Mouse (Mus musculus) embryonic facial prominence, embryonic 11.5 days (tissue): ENCODE measurements around the gene Zdhhc19. TPM values are rescaled to one million over a fixed set of nuclear protein-coding genes. Genes with fewer than 3 reads are reported as not detected.

Experiments used
- ATAC-seq: fragments of 200-750 bp; cut with Nextera tagmentation; replicated peaks from 2 replicates; pipeline ENCODE4 v1.8.0; 2017; ENCODE audit warnings: low read depth; ENCODE audit not compliant: insufficient number of reproducible peaks, low FRiP score, low TSS enrichment
- DNase-seq: peaks from one replicate; pipeline ENCODE4 v3.0.0-alpha.2; 2015; ENCODE audit warnings: low spot score
- H3K27ac ChIP-seq: fragments of 300-500 bp; sonication (generic); replicated peaks from 2 replicates; pipeline ENCODE4 v1.5.1; 2014; ENCODE audit warnings: mild to moderate bottlenecking, low read depth, low read length, control low read depth
- H3K27me3 ChIP-seq: fragments of 300-500 bp; sonication (generic); 2 replicates; pipeline ENCODE4 v1.6.1; 2014; ENCODE audit warnings: mild to moderate bottlenecking, low read length, moderate library complexity, mixed read lengths; ENCODE audit not compliant: control insufficient read depth, insufficient read depth
- H3K36me3 ChIP-seq: fragments of 300-500 bp; sonication (generic); replicated peaks from 2 replicates; pipeline ENCODE4 v1.6.1; 2014; ENCODE audit warnings: low read depth, mild to moderate bottlenecking, low read length, moderate library complexity, mixed read lengths; ENCODE audit not compliant: control insufficient read depth, insufficient read depth
- H3K4me1 ChIP-seq: fragments of 300-500 bp; sonication (generic); 2 replicates; pipeline ENCODE4 v1.6.1; 2014; ENCODE audit warnings: low read length, mixed read lengths; ENCODE audit not compliant: control insufficient read depth, insufficient read depth
- H3K4me2 ChIP-seq: fragments of 300-500 bp; sonication (generic); 2 replicates; pipeline ENCODE4 v1.6.1; 2014; ENCODE audit warnings: low read depth, mild to moderate bottlenecking, control low read depth, low read length, moderate library complexity
- H3K4me3 ChIP-seq: fragments of 300-500 bp; sonication (generic); 2 replicates; pipeline ENCODE4 v1.5.1; 2014; ENCODE audit warnings: low read depth, low read length, control low read depth
- H3K9ac ChIP-seq: fragments of 300-500 bp; sonication (generic); replicated peaks from 2 replicates; pipeline ENCODE4 v1.6.1; 2014; ENCODE audit warnings: mild to moderate bottlenecking, control low read depth, low read length
- H3K9me3 ChIP-seq: fragments of 300-500 bp; sonication (generic); replicated peaks from 2 replicates; pipeline ENCODE4 v1.6.1; 2016; ENCODE audit warnings: mild to moderate bottlenecking, low read length, inconsistent platforms, mixed read lengths; ENCODE audit not compliant: control insufficient read depth
- WGBS: fragments of 180-500 bp; shearing (Covaris S2); extraction: QIAGEN DNeasy Blood & Tissue Kit; methylation state at CpG from one replicate; pipeline ENCODE4 v1.1.7; 2014; 5-methylcytosine and 5-hydroxymethylcytosine counted together
- polyA plus RNA-seq: library from polyadenylated mRNA; unstranded; fragments of >200 nt; fragmentation: Nextera tagmentation; extraction: Ambion mirVana; gene quantifications from 2 replicates; pipeline ENCODE4 v1.2.1, GENCODE M21; 2014

Gene Zdhhc19
- polyA plus RNA-seq, 1 experiment from 2014 or later, result not detected

DNA sequence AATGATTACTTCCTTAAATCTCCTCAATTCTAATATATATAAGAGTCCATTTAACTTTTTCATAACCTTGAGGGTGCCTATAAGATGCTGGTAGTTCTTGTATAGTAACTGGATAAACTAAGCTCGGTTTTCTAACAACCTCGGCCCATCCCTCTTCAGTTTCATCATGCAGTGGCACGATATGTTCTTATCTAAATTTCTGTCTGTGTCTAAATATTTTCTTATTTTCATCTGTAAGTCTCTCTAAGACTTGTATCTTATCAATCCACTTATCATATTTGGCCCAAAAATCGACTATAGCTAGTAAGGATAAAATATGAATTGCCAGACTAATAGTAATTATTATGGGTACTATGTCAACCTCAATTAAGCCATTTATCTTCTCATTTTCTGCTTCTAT is 90.4 kb downstream of the Zdhhc19 start:
- Histone ChIP-seq H3K9ac (no peak overlapping the region), H3K4me2 (no peak overlapping the region), H3K27me3 (no peaks in the 10 kb centered on the region), H3K9me3 (no peaks in the 10 kb centered on the region), H3K4me1 (no peaks in the 10 kb centered on the region), H3K27ac (no peak overlapping the region), H3K4me3 (no peak overlapping the region), H3K36me3 (no peaks in the 10 kb centered on the region)
- no peak for DNase-seq
- ATAC-seq, result no peak
- 90% methylated on average over 4 of the region's 4 CpGs for WGBS

- no peak for DNase-seq
- H3K27me3 ChIP-seq, result no peaks in the 10 kb centered on the region
- 85% methylated on average over 3 of the region's 3 CpGs for WGBS
Measured at GRCm38 (mm10) chr16:32588568-32588967, 92.5 kb downstream of the Zdhhc19 start.

DNA sequence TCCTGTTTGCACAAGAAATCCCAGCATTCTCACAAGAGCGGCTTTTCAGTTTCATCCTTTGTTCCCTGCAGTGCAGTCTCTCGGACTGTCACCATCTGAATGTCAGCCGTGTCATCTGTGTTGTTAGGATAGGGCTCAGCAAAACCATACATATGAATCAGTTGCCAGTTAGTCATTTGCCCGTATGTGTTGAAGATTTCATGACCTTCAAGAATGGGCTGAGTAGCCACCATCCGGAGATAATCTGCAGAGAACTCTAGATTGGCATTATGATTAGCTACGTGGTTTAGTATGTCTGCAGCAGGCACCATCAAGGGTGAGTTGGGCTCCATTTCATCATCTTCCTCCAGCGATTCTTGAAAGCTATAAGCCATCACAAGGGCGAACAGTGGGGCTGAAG is 95.5 kb downstream of the Zdhhc19 start:
- ATAC-seq (no peak), DNase-seq (no peak)
- H3K4me1 ChIP-seq, result no peaks in the 10 kb centered on the region
- H3K9me3 ChIP-seq, result no peaks in the 10 kb centered on the region
- H3K9ac ChIP-seq, result no peak overlapping the region
- WGBS, result 88% methylated on average over 8 of the region's 8 CpGs
- no peak overlapping the region for H3K4me2 ChIP-seq
- H3K4me3 ChIP-seq, result no peak overlapping the region
- H3K27ac ChIP-seq, result no peak overlapping the region
- no peaks in the 10 kb centered on the region for H3K27me3 ChIP-seq
- H3K36me3 ChIP-seq, result no peaks in the 10 kb centered on the region

More at GRCm38 (mm10) chr16:32588568-32588967, 92.5 kb downstream of the Zdhhc19 start:
- ATAC-seq, result no peak
- H3K9ac ChIP-seq, result no peak overlapping the region
- H3K36me3 ChIP-seq, result no peaks in the 10 kb centered on the region
- no peak overlapping the region for H3K27ac ChIP-seq
- H3K4me2 ChIP-seq, result no peak overlapping the region
- H3K4me1 ChIP-seq, result no peaks in the 10 kb centered on the region
- H3K4me3 ChIP-seq, result no peak overlapping the region
- H3K9me3 ChIP-seq, result no peaks in the 10 kb centered on the region

DNA sequence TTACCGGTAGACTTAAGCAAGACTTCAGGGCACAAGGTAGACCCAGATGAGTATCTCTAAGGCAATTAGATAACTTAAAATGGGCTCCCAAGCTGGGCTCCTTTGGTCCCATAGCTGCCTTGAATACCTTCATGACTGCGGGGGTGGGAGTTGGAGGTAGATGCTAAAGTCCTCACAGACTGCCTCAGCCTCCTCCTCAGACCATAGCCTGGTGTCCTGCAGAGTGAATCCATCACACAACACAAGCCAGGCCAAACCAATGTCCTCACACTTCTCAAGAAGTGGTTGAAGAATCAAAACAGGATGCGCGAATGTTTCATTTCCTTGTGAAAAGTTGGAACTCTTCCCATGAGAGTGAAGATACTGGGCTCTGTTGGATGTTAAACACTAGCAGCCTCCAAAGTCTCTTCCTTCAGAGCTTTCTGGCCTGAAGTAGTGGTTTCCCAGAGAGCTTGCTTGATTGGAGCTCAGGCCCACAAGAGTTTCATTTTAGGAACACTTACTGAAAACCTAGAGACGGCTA is 97.3 kb downstream of the Zdhhc19 start:
- DNase-seq (no peak), ATAC-seq (no peak)
- H3K27me3 ChIP-seq, result no peaks in the 10 kb centered on the region
- no peak overlapping the region for H3K4me3 ChIP-seq
- H3K4me2 ChIP-seq, result no peak overlapping the region
- no peaks in the 10 kb centered on the region for H3K9me3 ChIP-seq
- H3K36me3 ChIP-seq, result no peaks in the 10 kb centered on the region
- no peaks in the 10 kb centered on the region for H3K4me1 ChIP-seq
- WGBS, result 88% methylated on average over 5 of the region's 5 CpGs
- no peak overlapping the region for H3K9ac ChIP-seq
- H3K27ac ChIP-seq, result no peak overlapping the region

GRCm38 (mm10) chr16:32593916-32594315 is 97.9 kb downstream of the Zdhhc19 start:
- Histone ChIP-seq H3K4me1 (no peaks in the 10 kb centered on the region), H3K27me3 (no peaks in the 10 kb centered on the region), H3K36me3 (no peaks in the 10 kb centered on the region), H3K9me3 (no peaks in the 10 kb centered on the region), H3K27ac (no peak overlapping the region), H3K9ac (no peak overlapping the region), H3K4me3 (no peak overlapping the region), H3K4me2 (no peak overlapping the region)
- ATAC-seq, result no peak
- no peak for DNase-seq
- 78% methylated on average over 5 of the region's 5 CpGs for WGBS

DNA sequence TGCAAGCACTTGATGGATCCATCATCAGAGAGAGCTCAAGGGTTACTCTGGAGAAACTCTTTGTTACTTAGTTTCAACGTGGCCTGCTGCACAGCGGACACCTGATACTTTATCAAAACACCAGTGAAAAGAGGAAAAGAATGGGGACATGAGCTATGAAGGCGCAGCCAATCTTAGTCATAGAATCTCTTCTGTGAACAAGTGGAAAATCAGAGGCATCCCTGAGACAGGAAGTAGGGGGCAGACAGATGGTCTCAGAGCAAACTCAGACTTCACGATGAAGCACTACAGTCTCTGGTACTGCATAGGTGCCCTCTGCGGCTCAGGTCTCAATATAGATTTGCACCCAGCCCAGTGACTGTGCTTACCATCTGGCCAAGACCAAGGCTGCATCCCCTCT is 98.6 kb downstream of the Zdhhc19 start:
- no peaks in the 10 kb centered on the region for H3K4me1 ChIP-seq
- no peaks in the 10 kb centered on the region for H3K36me3 ChIP-seq
- no peak overlapping the region for H3K27ac ChIP-seq
- H3K4me2 ChIP-seq, result no peak overlapping the region
- no peak for ATAC-seq
- DNase-seq, result peak; percentile 27
- no peaks in the 10 kb centered on the region for H3K27me3 ChIP-seq
- WGBS, result 55% methylated on average over 5 of the region's 5 CpGs
- no peak overlapping the region for H3K4me3 ChIP-seq
- H3K9me3 ChIP-seq, result no peaks in the 10 kb centered on the region
- no peak overlapping the region for H3K9ac ChIP-seq

DNA sequence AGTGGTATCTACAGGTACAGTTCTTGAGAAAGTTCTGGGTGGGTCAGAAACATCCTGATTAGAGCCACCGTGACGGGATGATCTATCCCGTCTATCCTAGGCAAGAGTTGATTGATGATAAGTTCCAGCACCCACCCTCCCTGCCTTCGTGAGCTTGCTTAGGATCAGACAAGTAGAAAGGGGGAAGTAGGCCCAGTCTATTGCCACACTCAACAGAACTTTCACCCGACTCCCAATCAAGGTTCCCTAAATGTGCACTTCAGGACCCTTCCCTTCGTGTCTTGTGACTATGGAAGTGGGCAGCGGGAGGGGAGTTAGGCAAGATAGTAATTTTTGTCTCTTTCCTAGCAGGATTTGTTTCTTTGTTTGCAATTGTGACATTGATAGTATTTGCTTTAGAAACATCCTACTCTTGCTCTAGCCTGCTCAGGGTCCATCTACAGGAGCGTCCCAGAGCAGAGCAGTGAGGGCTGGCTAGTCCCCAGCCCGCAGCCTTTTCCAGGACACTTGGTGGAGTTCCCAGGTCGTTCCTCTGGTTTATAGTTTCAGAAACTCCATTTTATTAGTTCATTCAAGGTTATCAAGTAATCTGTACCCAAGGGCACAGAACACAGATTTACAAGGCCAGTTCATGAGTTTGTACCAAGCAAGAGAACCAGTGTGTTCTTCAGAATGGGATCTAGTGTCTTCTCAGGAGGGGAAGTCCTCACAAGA is 99.2 kb downstream of the Zdhhc19 start:
- no peaks in the 10 kb centered on the region for H3K36me3 ChIP-seq
- DNase-seq (no peak), ATAC-seq (no peak)
- no peaks in the 10 kb centered on the region for H3K27me3 ChIP-seq
- 86% methylated on average over 10 of the region's 10 CpGs for WGBS
- H3K4me1 ChIP-seq, result no peaks in the 10 kb centered on the region
- H3K4me2 ChIP-seq, result no peak overlapping the region
- H3K9ac ChIP-seq, result no peak overlapping the region
- H3K4me3 ChIP-seq, result no peak overlapping the region
- H3K27ac ChIP-seq, result no peak overlapping the region
- H3K9me3 ChIP-seq, result no peaks in the 10 kb centered on the region

DNA sequence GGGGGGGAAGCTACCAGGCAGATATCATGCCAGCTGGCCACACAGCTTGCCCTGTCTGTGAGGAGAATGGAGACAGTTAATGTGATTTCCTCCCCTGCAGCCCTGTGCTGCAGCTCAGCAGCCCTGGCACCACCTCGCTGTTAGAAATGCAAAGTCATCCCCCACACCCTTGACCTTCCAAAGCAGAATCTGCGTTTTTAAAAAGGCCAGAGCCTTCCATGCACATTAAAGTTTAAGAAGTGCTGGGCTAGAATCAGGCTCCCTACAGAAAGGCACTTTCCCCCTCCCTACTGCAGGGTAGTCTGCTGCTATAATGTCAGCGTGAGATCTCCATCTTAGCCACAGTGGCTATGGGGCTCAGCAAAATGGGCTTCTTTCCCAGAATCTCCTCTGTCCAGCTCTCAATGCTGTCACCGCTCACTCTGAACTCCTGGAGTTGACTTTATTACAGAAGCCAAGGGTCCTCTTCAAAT is 101.9 kb downstream of the Zdhhc19 start:
- no peak overlapping the region for H3K9ac ChIP-seq
- ATAC-seq, result no peak
- H3K4me2 ChIP-seq, result no peak overlapping the region
- WGBS, result 51% methylated on average over 4 of the region's 4 CpGs
- no peaks in the 10 kb centered on the region for H3K36me3 ChIP-seq
- no peak overlapping the region for H3K4me3 ChIP-seq
- H3K4me1 ChIP-seq, result no peaks in the 10 kb centered on the region
- no peak for DNase-seq
- no peaks in the 10 kb centered on the region for H3K27me3 ChIP-seq
- no peak overlapping the region for H3K27ac ChIP-seq
- H3K9me3 ChIP-seq, result no peaks in the 10 kb centered on the region
